Mouse (Mus musculus): ENCODE measurements around the gene Tmem217. TPM values are rescaled to one million over a fixed set of nuclear protein-coding genes. Genes with fewer than 3 reads are reported as not detected.
"Not testable (repeated sequence)": the region's sequence is repeated elsewhere in the genome, so short reads cannot be mapped to it uniquely, and the experiment has no call there.

Gene Tmem217
- total RNA-seq, 2 experiments from 2014 or later: not detected

GRCm38 (mm10) chr17:29548994-29549393 lies 3.2 kb downstream of the Tmem217 start:
- no peak for DNase-seq

GRCm38 (mm10) chr17:29548494-29548893 lies 3.7 kb downstream of the Tmem217 start:
- DNase-seq: no peak

DNA sequence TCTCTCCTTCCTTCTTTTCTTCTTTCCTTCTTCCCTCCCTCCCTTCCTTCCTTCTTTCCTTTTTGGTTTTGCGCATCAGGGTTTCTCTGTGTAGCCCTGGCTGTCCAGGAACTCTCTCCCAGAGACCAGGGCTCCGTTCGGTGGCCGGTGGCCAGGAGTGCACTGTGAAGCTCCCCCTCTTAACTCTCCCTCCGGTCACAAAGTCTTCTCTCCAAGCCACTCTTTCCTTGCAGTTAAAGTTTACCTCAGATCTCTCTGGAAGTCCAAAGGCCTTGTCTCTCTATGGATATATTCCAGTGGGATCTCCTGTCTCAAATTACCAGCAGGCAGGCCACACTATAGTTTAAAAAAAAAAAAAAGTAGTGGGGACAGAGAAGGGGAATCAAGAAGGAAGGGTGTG lies 6.9 kb downstream of the Tmem217 start:
- no peak for DNase-seq

DNA sequence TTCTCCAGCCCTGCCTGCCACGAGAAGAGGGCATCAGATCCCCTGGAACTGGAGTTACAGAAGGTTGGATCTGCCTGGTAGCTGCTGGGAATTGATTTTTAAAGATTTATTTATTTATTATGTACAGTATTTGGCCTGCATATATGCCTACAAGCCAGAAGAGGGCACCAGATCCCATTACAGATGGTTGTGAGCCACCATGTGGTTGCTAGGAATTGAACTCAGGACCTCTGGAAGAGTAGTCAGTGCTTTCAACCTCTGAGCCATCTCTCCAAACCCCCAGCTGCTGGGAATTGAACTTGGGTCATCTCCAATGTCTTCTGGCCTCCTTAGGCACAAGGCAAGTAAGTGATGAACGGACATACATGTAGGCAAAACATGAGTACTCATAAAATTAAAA lies 8.1 kb downstream of the Tmem217 start:
- DNase-seq: no peak

DNA sequence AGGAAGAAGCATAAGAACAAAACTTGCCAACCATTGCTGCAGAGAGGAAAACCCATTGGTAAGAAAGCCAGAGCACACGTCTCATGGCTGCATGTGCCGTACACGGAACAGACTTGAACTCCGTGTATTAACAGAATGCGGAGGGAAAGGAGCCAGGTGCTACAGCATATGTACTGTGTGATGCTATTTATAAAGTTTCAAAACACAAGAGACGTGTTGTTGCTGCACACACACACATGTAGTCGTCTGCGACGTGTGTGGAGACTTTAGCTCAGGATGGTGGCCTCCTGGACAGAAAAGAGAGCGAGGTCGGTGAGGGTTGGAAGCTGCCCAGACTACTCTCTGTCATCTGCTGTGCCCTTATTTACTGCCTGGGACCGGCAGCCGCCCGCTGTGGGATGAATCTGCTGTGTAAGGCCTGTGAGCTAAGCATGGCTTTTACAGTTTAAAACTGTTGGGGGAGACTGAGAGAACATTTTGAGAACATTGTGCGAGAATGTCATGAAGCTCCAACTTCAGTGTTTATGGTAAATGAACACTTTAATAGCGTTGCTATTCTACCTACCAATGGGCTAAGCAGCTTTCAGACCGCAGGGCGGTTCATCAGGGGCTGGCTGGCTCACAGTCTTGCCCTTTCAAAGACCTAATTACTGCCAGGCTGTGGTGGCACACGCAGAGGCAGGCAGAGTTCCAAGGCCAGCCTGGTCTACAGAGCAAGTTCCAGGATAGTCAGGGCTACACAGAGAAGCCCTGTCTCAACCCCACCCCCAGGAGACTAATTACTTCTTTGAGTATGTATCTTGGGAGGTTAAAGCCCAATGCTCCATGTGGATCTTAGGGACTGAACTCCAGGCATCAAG lies 9.1 kb downstream of the Tmem217 start:
- DNase-seq: no peak

DNA sequence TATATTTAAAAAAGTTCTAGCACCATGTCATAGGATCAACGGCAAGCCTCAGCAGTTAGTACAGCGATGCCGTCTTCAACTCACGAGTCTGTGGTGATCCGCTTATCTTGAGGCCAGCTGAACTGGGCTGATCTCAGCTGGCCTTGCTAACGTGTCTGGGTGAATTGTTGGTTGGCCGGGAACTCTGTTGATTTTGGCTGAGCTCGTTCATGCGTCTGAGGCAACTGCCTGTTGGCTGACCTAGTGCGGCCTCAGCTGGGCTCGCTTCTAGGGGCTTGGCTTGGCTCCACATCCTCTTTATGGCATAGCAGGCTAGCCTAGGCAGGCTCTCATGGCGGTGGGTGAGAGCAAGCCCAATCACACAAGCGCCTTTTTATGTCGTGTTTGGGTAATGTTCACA lies 10.8 kb downstream of the Tmem217 start:
- peak; percentile 90 to 95 for DNase-seq

GRCm38 (mm10) chr17:29540426-29540825 lies 11.8 kb downstream of the Tmem217 start:
- no peak for DNase-seq

DNA sequence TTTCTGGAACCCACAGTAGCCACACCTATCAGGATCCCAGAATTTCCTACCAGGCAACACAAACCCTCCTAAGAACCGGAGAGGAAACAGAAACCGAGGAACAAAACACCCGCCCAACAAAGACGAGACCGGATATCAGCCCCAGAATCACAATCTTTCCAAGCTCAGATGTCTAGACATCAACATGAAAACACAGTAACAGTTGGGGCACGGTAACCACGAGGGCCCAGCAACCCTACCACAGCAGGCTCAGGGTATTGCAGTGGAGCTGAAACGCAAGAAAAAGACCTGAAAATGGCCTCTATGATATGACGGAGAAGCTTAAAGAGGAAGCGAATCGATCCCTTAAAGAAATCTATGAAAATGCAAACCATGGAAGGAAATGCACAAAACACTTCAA lies 18.3 kb downstream of the Tmem217 start:
- no peak for DNase-seq

- DNase-seq: no peak
These were observed 20.3 kb downstream of the Tmem217 start for GRCm38 (mm10) chr17:29531757-29532384.

- no peak for DNase-seq
These were observed 20.9 kb downstream of the Tmem217 start for GRCm38 (mm10) chr17:29531278-29531677.

- DNase-seq: no peak
These were observed 21.7 kb downstream of the Tmem217 start for GRCm38 (mm10) chr17:29530508-29530907.

GRCm38 (mm10) chr17:29528568-29529187 lies 23.5 kb downstream of the Tmem217 start:
- DNase-seq: no peak

- no peak for DNase-seq
These were observed 26.6 kb downstream of the Tmem217 start for GRCm38 (mm10) chr17:29525613-29526012.

- no peak for DNase-seq
These were observed 32.5 kb downstream of the Tmem217 start for GRCm38 (mm10) chr17:29519731-29520130.

GRCm38 (mm10) chr17:29518665-29519064 lies 33.5 kb downstream of the Tmem217 start:
- DNase-seq: not testable (repeated sequence)

DNA sequence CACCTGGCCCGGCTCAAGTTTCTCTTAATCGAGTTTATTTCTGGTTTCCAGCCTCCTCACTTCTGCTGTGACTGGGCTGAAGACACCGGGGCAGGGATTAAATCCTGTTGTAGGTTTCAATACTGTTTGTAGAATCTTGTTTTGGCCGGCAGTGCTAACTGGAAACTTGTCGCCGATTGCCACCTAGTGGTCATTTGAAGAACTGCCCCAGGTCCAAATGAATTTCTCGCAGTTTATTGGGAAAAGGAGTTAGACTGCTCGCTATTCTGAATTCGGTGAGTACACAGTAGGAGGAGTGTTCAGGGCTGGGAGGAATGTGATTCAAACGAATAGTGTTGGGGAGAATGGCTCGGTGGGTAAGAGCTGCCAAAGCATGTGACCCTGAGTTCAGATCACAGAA lies 37.8 kb downstream of the Tmem217 start:
- peak; percentile 81 to 92 for DNase-seq

DNA sequence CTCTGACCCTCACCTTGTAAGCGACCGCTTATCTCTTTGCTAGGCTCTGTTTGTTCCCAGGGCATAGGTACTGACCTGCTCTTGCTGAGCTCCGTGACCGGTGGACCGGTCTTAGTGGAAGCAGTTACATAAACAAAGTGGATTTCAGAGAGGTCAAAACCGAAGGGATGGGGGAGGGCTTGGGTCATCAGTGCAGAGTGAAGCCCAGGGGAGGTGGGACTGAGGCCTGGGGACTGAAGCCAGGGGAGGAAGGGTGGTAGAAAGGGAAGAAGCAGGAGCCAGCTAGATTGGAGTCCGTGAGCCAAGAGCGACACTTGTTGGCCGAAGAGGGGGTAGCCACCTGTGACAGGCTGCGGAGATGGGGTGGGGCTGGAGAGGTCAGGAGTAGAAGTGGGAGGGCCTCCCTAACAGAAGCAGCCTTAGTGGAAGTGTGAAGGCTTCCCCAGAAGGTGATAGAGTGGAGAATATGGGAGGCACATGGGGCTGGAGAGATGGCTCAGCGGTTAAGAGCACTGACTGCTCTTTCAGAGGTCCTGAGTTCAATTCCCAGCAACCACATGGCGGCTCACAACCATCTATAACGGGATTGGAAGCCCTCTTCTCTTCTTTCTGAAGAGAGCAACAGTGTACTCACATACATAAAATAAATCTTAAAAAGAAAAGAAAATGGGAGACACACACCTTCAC lies 39.0 kb downstream of the Tmem217 start:
- peak; percentile 76 to 79 for DNase-seq

DNA sequence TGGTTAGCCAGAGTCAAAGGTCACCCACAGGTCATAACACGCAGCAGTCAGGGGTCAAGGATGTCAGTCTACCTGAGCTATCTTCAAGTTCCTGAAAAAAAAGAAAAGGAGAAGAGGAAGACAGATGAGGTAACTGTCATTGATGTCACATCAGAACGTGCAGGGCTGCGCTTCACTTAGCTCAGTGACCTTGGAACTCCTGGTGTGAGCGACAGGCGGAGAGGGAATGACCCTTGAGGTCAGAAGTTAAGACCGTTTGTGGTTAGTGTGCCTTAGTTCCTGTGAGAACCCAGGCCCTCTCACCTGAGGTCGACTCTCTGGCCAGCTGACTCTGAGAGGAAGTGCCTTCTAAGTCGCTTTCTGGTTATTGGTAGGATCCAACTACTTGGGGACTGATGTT lies 41.5 kb downstream of the Tmem217 start:
- no peak for DNase-seq

DNA sequence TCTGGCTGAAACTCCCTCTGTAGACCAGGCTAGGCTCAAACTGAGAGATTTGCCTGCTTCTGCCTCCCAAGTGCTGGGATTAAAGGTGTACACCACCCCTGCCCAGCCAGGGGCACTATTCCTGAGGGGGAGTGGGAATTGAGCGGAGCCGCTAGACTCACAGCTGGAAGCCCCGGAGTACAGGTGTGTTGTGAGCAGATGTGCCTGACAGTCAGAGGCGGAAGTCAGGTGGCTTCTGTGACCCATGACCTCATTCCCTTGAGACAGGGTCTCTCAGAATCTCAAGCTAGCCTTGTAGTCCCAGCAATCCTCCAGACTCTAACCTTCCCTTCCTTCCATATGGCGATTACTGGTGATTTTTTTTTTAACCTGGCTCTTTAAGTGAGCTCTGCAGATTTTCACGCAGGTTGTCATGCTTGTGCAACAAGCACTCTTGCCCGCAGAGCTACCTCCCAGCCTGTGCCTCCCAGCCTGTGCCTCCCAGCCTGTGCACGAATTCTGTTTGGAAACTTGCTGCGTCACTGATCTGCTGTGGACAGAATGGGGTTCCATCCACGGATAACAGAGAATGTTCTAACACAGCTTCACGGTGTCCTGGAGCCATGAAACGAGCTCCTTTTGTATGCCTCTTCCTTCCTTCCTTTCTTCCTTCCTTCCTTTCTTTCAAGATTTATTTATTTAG lies 43.1 kb downstream of the Tmem217 start:
- DNase-seq: no peak

DNA sequence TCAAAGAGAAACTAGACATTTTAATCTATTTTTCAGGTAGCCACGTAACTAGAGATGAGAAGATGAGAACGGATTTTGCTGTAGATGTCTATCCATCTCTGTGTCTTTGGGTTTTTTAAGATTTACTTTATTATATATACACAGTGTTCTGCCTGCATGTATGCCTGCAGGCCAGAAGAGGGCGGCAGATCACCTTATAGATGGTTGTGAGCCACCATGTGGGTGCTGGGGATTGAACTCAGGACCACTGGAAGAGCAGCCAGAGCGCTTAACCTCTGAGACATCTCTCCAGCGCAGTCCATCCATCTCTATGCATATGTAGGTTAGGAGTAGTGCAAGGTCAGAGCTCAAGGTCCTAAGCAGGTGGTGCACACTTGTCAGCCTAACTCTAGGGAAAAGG lies 48.5 kb downstream of the Tmem217 start:
- no peak for DNase-seq

DNA sequence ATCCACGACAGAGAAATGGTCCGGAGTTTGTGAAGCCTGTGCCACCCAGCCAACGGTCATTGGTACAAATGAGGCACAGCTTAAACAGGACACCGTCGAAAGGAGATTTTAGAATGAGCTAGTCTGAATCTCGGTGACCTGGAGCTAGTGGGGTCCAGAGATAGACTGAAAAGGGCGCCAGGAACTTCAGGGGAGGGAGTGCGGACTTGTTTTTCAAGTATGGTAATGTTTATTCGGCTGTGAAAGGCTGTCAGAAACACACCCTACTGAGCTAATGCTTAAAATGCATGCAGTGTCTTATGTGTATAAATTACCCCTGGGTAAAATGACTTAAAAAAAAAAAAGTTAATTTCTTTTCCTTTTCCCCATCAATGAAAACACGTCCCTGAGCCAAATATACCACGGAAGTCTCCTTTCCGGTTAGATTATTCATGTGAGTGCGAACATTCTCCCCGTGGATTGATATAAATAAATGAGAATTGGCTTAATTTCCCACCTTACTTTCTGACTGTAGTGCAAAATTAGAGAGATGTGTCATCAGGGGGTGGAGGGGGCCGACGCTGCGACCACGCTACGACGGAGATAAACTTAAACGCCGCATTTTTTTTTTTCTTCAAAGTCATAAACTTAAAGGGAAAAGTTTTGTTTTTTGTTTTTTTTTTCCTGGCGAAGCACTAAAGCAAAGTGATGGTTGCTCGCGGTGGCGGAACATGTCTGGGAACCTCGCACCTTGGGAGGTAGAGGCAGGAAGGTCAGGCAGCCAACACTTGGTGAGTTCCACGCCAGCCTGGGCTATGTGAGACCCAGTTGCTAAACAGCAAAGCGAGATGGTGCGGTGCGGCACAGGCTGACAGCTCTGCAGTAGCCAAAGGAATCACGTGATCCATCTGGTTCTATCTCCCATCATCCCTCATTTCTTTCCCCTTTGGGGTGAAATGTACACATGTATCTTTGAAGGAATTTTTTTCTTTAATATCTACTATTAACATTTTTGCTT lies 49.2 kb downstream of the Tmem217 start:
- DNase-seq: no peak

All from heart, adult 18-20 months (tissue).